Mouse (Mus musculus): Measurements from ENCODE around the gene Stx8. TPM values are rescaled to one million over a fixed set of nuclear protein-coding genes. Genes with fewer than 3 reads are reported as not detected.

The Stx8 gene
- polyA plus RNA-seq, 1 experiment from 2014 or later: 68.5 TPM

GRCm38 (mm10) chr11:68101598-68101997 is 135.6 kb downstream of the Stx8 start:
- WGBS: 69% methylated on average over 1 of the region's 1 CpGs
- Histone ChIP-seq H3K4me2 (ENCODE audit: low read depth, low read length) (no peak overlapping the region), H3K4me1 (ENCODE audit: control insufficient read depth, insufficient read depth, low read length) (no peaks in the 10 kb centered on the region), H3K4me3 (ENCODE audit: low read depth, low read length) (no peak overlapping the region), H3K27ac (ENCODE audit: low read depth, low read length) (no peak overlapping the region), H3K9me3 (ENCODE audit: control insufficient read depth, low read length) (no peaks in the 10 kb centered on the region), H3K36me3 (ENCODE audit: control insufficient read depth, insufficient read depth, low read length) (no peaks in the 10 kb centered on the region), H3K27me3 (ENCODE audit: control insufficient read depth, insufficient read depth, low read length) (no peaks in the 10 kb centered on the region), H3K9ac (replicated peaks; ENCODE audit: low read depth, low read length) (no peak overlapping the region)
- ATAC-seq (ENCODE audit: low read depth): peak; percentile 44; the same call in 1 of the 2 replicates

- H3K4me3 ChIP-seq (ENCODE audit: low read depth, low read length): no peak overlapping the region
- H3K4me1 ChIP-seq (ENCODE audit: control insufficient read depth, insufficient read depth, low read length): no peaks in the 10 kb centered on the region
- H3K9me3 ChIP-seq (ENCODE audit: control insufficient read depth, low read length): no peaks in the 10 kb centered on the region
- 86% methylated on average over 4 of the region's 4 CpGs for WGBS
- H3K4me2 ChIP-seq (ENCODE audit: low read depth, low read length): no peak overlapping the region
- H3K36me3 ChIP-seq (ENCODE audit: control insufficient read depth, insufficient read depth, low read length): no peaks in the 10 kb centered on the region
- H3K9ac ChIP-seq (replicated peaks; ENCODE audit: low read depth, low read length): no peak overlapping the region
- no peak for ATAC-seq (ENCODE audit: low read depth)
- no peak overlapping the region for H3K27ac ChIP-seq (ENCODE audit: low read depth, low read length)
- no peaks in the 10 kb centered on the region for H3K27me3 ChIP-seq (ENCODE audit: control insufficient read depth, insufficient read depth, low read length)
These were observed 137.5 kb downstream of the Stx8 start for GRCm38 (mm10) chr11:68103480-68103879.

GRCm38 (mm10) chr11:68106053-68106452 is 140.1 kb downstream of the Stx8 start:
- H3K36me3 ChIP-seq (ENCODE audit: control insufficient read depth, insufficient read depth, low read length): no peaks in the 10 kb centered on the region
- no peak overlapping the region for H3K4me2 ChIP-seq (ENCODE audit: low read depth, low read length)
- 95% methylated on average over 3 of the region's 3 CpGs for WGBS
- H3K9ac ChIP-seq (replicated peaks; ENCODE audit: low read depth, low read length): no peak overlapping the region
- ATAC-seq (ENCODE audit: low read depth): no peak
- no peaks in the 10 kb centered on the region for H3K9me3 ChIP-seq (ENCODE audit: control insufficient read depth, low read length)
- no peak overlapping the region for H3K4me3 ChIP-seq (ENCODE audit: low read depth, low read length)
- H3K27ac ChIP-seq (ENCODE audit: low read depth, low read length): no peak overlapping the region
- H3K27me3 ChIP-seq (ENCODE audit: control insufficient read depth, insufficient read depth, low read length): no peaks in the 10 kb centered on the region
- H3K4me1 ChIP-seq (ENCODE audit: control insufficient read depth, insufficient read depth, low read length): no peaks in the 10 kb centered on the region

GRCm38 (mm10) chr11:68113454-68114100 is 147.6 kb downstream of the Stx8 start:
- no peaks in the 10 kb centered on the region for H3K9me3 ChIP-seq (ENCODE audit: control insufficient read depth, low read length)
- H3K4me3 ChIP-seq (ENCODE audit: low read depth, low read length): no peak overlapping the region
- WGBS: 9% methylated on average over 11 of the region's 11 CpGs
- H3K4me2 ChIP-seq (ENCODE audit: low read depth, low read length): no peak overlapping the region
- no peak for ATAC-seq (ENCODE audit: low read depth)
- no peaks in the 10 kb centered on the region for H3K27me3 ChIP-seq (ENCODE audit: control insufficient read depth, insufficient read depth, low read length)
- H3K36me3 ChIP-seq (ENCODE audit: control insufficient read depth, insufficient read depth, low read length): no peaks in the 10 kb centered on the region
- H3K9ac ChIP-seq (replicated peaks; ENCODE audit: low read depth, low read length): no peak overlapping the region
- peak overlapping the region; percentile 19; the same call in 1 of the 2 replicates for H3K27ac ChIP-seq (ENCODE audit: low read depth, low read length)
- peaks cover 12% of the 10 kb centered on the region for H3K4me1 ChIP-seq (ENCODE audit: control insufficient read depth, insufficient read depth, low read length)

GRCm38 (mm10) chr11:68114202-68114601 is 148.2 kb downstream of the Stx8 start:
- WGBS: 23% methylated on average over 6 of the region's 6 CpGs
- no peaks in the 10 kb centered on the region for H3K36me3 ChIP-seq (ENCODE audit: control insufficient read depth, insufficient read depth, low read length)
- H3K4me1 ChIP-seq (ENCODE audit: control insufficient read depth, insufficient read depth, low read length): peaks cover 12% of the 10 kb centered on the region
- no peak overlapping the region for H3K9ac ChIP-seq (replicated peaks; ENCODE audit: low read depth, low read length)
- ATAC-seq (ENCODE audit: low read depth): no peak
- H3K27me3 ChIP-seq (ENCODE audit: control insufficient read depth, insufficient read depth, low read length): no peaks in the 10 kb centered on the region
- H3K9me3 ChIP-seq (ENCODE audit: control insufficient read depth, low read length): no peaks in the 10 kb centered on the region
- no peak overlapping the region for H3K4me2 ChIP-seq (ENCODE audit: low read depth, low read length)
- H3K27ac ChIP-seq (ENCODE audit: low read depth, low read length): no peak overlapping the region; the same call in 1 of the 2 replicates
- H3K4me3 ChIP-seq (ENCODE audit: low read depth, low read length): no peak overlapping the region

GRCm38 (mm10) chr11:68116157-68116556 is 150.2 kb downstream of the Stx8 start:
- Histone ChIP-seq H3K27ac (ENCODE audit: low read depth, low read length) (no peak overlapping the region), H3K4me2 (ENCODE audit: low read depth, low read length) (no peak overlapping the region), H3K4me1 (ENCODE audit: control insufficient read depth, insufficient read depth, low read length) (peaks cover 19% of the 10 kb centered on the region), H3K4me3 (ENCODE audit: low read depth, low read length) (no peak overlapping the region), H3K36me3 (ENCODE audit: control insufficient read depth, insufficient read depth, low read length) (no peaks in the 10 kb centered on the region), H3K27me3 (ENCODE audit: control insufficient read depth, insufficient read depth, low read length) (no peaks in the 10 kb centered on the region), H3K9ac (replicated peaks; ENCODE audit: low read depth, low read length) (no peak overlapping the region), H3K9me3 (ENCODE audit: control insufficient read depth, low read length) (no peaks in the 10 kb centered on the region)
- ATAC-seq (ENCODE audit: low read depth): no peak
- 76% methylated on average over 4 of the region's 4 CpGs for WGBS

GRCm38 (mm10) chr11:68117878-68118660 is 152.1 kb downstream of the Stx8 start:
- H3K9ac ChIP-seq (replicated peaks; ENCODE audit: low read depth, low read length): no peak overlapping the region
- no peak overlapping the region for H3K27ac ChIP-seq (ENCODE audit: low read depth, low read length)
- H3K4me3 ChIP-seq (ENCODE audit: low read depth, low read length): no peak overlapping the region
- H3K36me3 ChIP-seq (ENCODE audit: control insufficient read depth, insufficient read depth, low read length): no peaks in the 10 kb centered on the region
- ATAC-seq (ENCODE audit: low read depth): no peak
- H3K27me3 ChIP-seq (ENCODE audit: control insufficient read depth, insufficient read depth, low read length): no peaks in the 10 kb centered on the region
- H3K4me2 ChIP-seq (ENCODE audit: low read depth, low read length): no peak overlapping the region
- H3K4me1 ChIP-seq (ENCODE audit: control insufficient read depth, insufficient read depth, low read length): peaks cover 25% of the 10 kb centered on the region
- 84% methylated on average over 10 of the region's 10 CpGs for WGBS
- H3K9me3 ChIP-seq (ENCODE audit: control insufficient read depth, low read length): no peaks in the 10 kb centered on the region

GRCm38 (mm10) chr11:68118679-68119078 is 152.7 kb downstream of the Stx8 start:
- no peak overlapping the region for H3K4me2 ChIP-seq (ENCODE audit: low read depth, low read length)
- H3K27ac ChIP-seq (ENCODE audit: low read depth, low read length): no peak overlapping the region
- no peak overlapping the region for H3K4me3 ChIP-seq (ENCODE audit: low read depth, low read length)
- H3K9me3 ChIP-seq (ENCODE audit: control insufficient read depth, low read length): no peaks in the 10 kb centered on the region
- no peaks in the 10 kb centered on the region for H3K27me3 ChIP-seq (ENCODE audit: control insufficient read depth, insufficient read depth, low read length)
- peaks cover 21% of the 10 kb centered on the region for H3K4me1 ChIP-seq (ENCODE audit: control insufficient read depth, insufficient read depth, low read length)
- H3K36me3 ChIP-seq (ENCODE audit: control insufficient read depth, insufficient read depth, low read length): no peaks in the 10 kb centered on the region
- ATAC-seq (ENCODE audit: low read depth): no peak
- no peak overlapping the region for H3K9ac ChIP-seq (replicated peaks; ENCODE audit: low read depth, low read length)
- WGBS: 76% methylated on average over 4 of the region's 4 CpGs

- 74% methylated on average over 13 of the region's 13 CpGs for WGBS
These were observed 153.1 kb downstream of the Stx8 start for GRCm38 (mm10) chr11:68119136-68119535.

More at GRCm38 (mm10) chr11:68119136-68119535, 153.1 kb downstream of the Stx8 start:
- Histone ChIP-seq H3K9ac (replicated peaks; ENCODE audit: low read depth, low read length) (no peak overlapping the region), H3K27ac (ENCODE audit: low read depth, low read length) (no peak overlapping the region), H3K4me2 (ENCODE audit: low read depth, low read length) (no peak overlapping the region), H3K4me3 (ENCODE audit: low read depth, low read length) (no peak overlapping the region), H3K9me3 (ENCODE audit: control insufficient read depth, low read length) (no peaks in the 10 kb centered on the region), H3K4me1 (ENCODE audit: control insufficient read depth, insufficient read depth, low read length) (peaks cover 18% of the 10 kb centered on the region), H3K36me3 (ENCODE audit: control insufficient read depth, insufficient read depth, low read length) (no peaks in the 10 kb centered on the region), H3K27me3 (ENCODE audit: control insufficient read depth, insufficient read depth, low read length) (no peaks in the 10 kb centered on the region)
- ATAC-seq (ENCODE audit: low read depth): no peak
